Mouse (Mus musculus) heart, postnatal 14 days (tissue): ENCODE results near the gene Tead3. TPM values are rescaled to one million over a fixed set of nuclear protein-coding genes. Genes with fewer than 3 reads are reported as not detected.
"Not testable (repeated sequence)": the region's sequence is repeated elsewhere in the genome, so short reads cannot be mapped to it uniquely, and the experiment has no call there.

Experiments
- DNase-seq, 2 experiments: peaks; one replicate each; pipeline ENCODE4 v3.0.0; 2021 to 2022
- intact Hi-C: fragments of 180-260 bp; cut with DNase I; formaldehyde crosslinking; loops from one replicate; pipeline ENCODE4 v1.15.1; 2025
- total RNA-seq, 2 experiments: library from RNA; stranded (reverse); gene quantifications; 2 replicates each; pipeline ENCODE4 v1.2.3; 2021

The Tead3 gene
- total RNA-seq, 2 experiments from 2014 or later = 12.3 to 19.2 TPM

- DNase-seq = no peak
- intact Hi-C loops = no loop called here
Measured at GRCm38 (mm10) chr17:28361921-28362652, 11.5 kb upstream of the Tead3 start.

- no peak for DNase-seq
- intact Hi-C loops = no loop called here
Measured at GRCm38 (mm10) chr17:28360531-28361277, 10.1 kb upstream of the Tead3 start.

- DNase-seq, intact Hi-C loops: not testable (repeated sequence)
Measured at GRCm38 (mm10) chr17:28358576-28359261, 8.1 kb upstream of the Tead3 start.

DNA sequence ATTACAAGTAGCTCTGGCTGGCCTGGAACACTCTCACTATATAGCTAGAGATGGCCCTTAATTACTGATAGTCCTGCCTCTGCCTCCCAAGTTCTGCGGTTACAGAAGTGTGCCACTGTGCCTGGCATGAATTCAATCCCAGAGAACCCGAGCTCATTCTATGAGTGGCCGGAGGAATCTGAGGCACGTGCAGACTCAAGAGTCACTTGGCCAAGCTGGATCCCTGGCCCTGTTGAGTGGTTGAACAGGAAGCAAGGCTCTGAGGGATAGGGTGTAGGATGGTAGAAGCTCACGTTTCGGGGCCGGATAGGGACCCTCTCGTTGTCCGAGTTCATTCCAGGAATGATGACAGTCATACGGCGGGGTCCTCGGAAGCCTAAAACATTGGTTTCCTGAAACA, 5.3 kb upstream of the Tead3 start:
- intact Hi-C loops = no loop called here
- peak in 1 of 2 experiments; percentile 44 for DNase-seq

- intact Hi-C loops = no loop called here
- no peak for DNase-seq
Measured at GRCm38 (mm10) chr17:28352018-28352417, 1.4 kb upstream of the Tead3 start.

- intact Hi-C loops = no loop called here
- no peak for DNase-seq
Measured at GRCm38 (mm10) chr17:28351353-28351890, 805 bp upstream of the Tead3 start.

GRCm38 (mm10) chr17:28349901-28350465, 634 bp downstream of the Tead3 start:
- intact Hi-C loops = no loop called here
- DNase-seq = peak; percentile 57 to 60

- DNase-seq = no peak
- intact Hi-C loops = no loop called here
Measured at GRCm38 (mm10) chr17:28349264-28349880, 1.2 kb downstream of the Tead3 start.

GRCm38 (mm10) chr17:28348211-28348610, 2.4 kb downstream of the Tead3 start:
- intact Hi-C loops = no loop called here
- peak in 1 of 2 experiments; percentile 52 for DNase-seq

DNA sequence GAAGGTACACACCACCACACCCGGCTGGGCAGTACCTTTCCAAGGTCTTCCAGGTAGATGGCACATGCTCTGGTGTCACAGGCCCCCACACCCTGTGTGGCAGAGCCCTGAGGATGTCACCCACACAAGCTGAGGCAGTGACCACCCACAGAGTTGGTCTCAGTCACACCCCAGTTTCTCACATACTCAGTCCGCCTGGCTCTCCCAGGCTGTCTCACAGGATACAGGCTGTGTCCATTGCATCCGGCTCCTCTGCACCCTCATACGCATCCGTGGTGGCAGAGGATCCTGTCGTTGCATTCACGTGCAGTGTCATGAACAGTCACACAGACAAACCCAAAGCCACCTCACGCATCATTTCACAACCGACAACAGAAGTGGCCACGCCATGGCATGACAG, 3.3 kb downstream of the Tead3 start:
- intact Hi-C loops = no loop called here
- DNase-seq = no peak

DNA sequence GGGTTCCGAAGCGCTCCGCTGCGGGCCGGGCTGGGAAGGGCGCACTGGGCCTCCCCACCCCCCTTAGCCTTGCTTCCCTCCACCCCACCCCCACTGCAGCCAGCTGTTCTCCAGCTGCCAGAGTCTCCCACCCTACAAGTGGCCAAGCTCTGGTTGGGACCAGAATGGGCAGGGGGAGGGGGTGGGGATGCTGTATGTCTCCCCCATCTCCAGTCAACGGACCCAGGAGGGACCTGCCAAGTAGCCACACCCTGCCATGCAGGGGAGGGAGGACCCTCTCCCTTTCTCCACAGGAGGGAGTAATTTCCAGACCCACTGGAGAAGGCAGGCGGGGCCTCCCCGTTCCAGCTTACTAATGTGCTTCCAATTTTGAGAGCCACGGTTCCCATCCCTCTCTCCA, 4.7 kb downstream of the Tead3 start:
- intact Hi-C loops = no loop called here
- DNase-seq = peak; percentile 55 to 69

DNA sequence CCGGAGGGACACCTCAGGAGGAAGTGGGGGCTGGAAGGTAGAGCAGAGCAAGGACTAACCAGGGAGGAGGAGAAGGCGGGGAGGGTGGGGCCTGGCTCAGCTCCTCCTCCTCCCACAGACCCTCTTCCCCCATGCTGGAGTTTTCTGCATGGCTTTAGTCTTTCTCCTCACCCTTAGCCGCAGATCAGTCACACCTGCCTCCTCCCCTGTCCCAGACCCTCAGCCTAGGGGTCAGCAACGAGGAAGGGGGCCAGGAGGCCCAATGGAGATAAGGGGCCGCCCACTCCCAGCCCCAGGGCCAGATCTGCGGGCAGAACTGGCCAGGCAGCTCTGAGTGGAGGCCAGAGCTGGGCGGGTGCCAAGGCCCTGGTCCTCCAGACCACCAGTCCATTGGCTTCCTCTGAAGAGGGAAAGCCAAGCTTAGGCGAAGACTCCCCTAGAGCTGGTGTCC, 5.3 kb downstream of the Tead3 start:
- DNase-seq = peak in 1 of 2 experiments; percentile 43
- intact Hi-C loops = no loop called here

- no peak for DNase-seq
- intact Hi-C loops = no loop called here
Measured at GRCm38 (mm10) chr17:28344670-28345069, 5.9 kb downstream of the Tead3 start.

- intact Hi-C loops = no loop called here
Measured at GRCm38 (mm10) chr17:28344050-28344607, 6.5 kb downstream of the Tead3 start.

DNA sequence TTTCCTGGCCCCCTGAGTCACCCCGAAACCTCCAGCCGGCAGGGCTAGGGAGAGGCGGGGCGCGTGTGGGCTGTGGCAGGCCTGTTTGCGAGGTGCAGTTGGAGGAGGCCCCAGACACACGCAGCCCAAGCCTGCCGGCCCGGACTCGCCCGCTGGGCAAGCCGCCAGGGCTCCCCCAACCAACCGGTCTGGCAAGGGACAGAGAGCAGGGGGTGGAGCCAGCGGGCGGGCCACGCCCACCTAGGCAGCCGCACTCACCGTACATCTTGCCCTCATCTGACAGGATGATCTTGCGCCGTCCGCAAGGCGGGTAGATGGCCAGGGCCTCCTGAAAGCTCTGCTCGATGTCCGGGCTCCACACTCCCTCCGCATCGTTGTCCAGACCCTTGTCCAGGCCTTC, 9.5 kb downstream of the Tead3 start:
- intact Hi-C loops = no loop called here
- peak; percentile 83 to 90 for DNase-seq

More at GRCm38 (mm10) chr17:28344050-28344607, 6.5 kb downstream of the Tead3 start:
- DNase-seq = peak; percentile 40 to 58

DNA sequence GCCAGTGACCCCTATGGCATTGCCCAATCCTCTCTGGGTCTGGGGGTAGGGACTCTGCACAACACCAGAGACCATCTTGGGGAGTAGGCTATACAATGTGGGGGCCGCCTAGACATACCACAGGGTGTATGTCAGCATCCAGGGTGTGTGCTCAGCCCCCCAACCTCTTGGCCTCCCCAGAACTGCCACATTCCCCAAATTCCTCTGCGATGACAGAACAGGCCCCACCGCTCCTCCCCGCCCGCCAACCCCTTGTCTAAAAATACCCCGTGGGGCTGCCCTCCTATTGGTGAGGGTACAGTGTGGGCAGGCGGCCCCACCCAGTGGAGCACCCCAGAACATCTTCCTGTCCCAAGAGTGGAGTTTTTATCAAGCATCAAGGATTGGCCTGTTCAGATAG, 10.0 kb downstream of the Tead3 start:
- intact Hi-C loops = no loop called here
- no peak for DNase-seq

GRCm38 (mm10) chr17:28337547-28337946, 13.1 kb downstream of the Tead3 start:
- DNase-seq = no peak
- intact Hi-C loops = no loop called here

- DNase-seq = no peak
- intact Hi-C loops = no loop called here
Measured at GRCm38 (mm10) chr17:28335267-28335666, 15.3 kb downstream of the Tead3 start.

- DNase-seq = no peak
Measured at GRCm38 (mm10) chr17:28332915-28333546, 17.6 kb downstream of the Tead3 start.

More at GRCm38 (mm10) chr17:28332915-28333546, 17.6 kb downstream of the Tead3 start:
- intact Hi-C loops = no loop called here
